Mouse (Mus musculus) urinary bladder, postnatal 14 days (tissue): ENCODE measurements around the gene Pomp.

Source experiments
- DNase-seq: peaks from one replicate; pipeline ENCODE4 v3.0.0; 2021; ENCODE audit warnings: low spot score

Pomp gene

GRCm38 (mm10) chr5:147902008-147902757 lies 41.9 kb downstream of the Pomp start:
- no peak for DNase-seq

- DNase-seq, result no peak
Measured at GRCm38 (mm10) chr5:147903166-147903565, 42.9 kb downstream of the Pomp start.

GRCm38 (mm10) chr5:147907144-147907543 lies 46.9 kb downstream of the Pomp start:
- DNase-seq, result no peak

DNA sequence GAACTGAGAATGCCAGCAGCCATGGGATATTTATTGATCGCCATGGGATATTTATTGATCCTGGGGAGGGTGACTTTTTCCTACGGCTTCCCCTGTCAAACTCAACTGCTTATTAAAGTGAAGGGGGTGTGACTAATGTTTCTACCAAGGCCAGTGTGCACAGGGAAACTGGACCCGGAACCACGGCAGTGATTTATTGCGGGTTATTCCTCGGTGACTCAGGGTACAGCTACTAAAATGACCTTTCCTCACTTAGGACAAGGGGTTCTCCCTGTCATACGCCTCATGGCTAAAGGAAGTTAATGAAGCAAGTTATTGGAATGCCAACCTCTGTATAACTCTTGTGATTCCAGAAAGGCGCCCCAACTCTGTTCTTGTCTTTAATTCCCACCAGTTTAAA lies 47.6 kb downstream of the Pomp start:
- DNase-seq, result no peak

GRCm38 (mm10) chr5:147910807-147911509 lies 50.7 kb downstream of the Pomp start:
- DNase-seq, result no peak

DNA sequence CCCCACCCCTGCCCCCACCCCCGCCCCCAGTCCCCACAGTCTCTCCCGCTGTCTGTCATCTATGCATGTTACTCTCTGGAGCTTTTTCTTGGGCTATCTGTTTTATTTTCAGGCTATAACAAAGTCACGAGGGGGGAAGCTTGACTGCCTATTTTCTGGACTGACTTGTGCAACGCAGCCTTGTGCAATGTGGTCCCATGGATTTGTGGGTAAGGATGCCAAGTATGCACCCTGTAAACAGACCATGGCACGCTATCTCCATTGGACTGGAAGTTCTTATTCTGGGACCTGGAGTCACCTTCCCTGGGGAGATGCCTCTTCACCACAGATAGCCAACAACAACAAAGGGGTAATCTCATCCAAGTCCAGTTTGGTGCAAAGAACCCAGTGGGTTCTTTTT lies 51.5 kb downstream of the Pomp start:
- DNase-seq, result no peak

DNA sequence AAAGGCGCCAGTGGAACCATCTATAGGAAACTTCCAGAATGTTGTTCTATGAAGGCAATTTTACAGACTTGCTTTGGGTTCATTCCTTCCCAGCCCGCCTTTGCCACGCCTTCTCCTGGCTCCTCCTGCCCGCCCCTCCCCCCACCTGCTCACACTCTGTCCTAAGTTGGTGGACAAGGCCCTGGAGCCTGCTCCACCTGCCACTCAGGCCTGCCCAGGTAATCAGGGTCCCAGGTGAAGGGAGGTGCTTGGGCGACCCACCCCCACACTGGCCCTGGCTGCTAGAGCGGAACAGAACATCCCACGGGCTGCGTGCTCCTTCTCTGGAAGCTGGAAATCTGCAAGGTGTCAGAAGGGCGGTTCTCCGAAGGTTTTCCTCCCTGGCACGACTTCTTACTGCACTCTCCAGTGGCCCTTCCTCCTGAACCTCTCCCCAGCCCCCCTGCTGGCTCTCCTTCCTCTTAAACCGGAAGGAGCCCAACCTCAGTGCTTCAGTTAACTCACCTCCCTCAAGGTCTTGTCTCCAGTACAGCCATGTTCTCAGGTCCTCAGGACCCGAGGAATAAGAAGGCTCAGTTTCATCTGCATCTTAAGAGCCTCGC lies 53.1 kb downstream of the Pomp start:
- DNase-seq, result peak; percentile 36

DNA sequence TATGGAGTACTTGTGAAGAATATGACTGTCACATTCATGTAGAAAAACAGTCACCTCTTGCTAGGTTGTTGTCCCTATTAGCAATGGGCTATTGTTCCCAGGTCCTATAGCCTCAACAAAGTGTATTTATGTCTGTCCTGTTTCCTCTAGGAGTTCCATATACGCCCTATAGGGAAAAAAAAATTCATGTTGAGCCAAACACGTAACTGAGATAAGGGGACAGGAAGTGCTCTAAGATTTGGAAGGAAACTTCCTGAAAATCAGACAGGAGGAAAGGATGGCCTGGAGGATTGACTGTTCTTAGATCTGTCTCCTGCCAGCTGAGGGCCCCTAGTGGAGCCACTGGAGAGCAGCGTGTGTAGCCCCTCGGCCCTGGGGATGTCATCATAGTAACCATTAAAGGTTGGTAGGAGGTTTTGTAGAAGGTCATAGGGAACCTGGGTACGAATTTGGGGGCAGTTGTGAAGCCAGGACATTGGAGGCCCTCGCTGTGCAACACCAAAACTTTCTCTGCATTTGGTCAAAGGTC lies 54.8 kb downstream of the Pomp start:
- DNase-seq, result no peak

DNA sequence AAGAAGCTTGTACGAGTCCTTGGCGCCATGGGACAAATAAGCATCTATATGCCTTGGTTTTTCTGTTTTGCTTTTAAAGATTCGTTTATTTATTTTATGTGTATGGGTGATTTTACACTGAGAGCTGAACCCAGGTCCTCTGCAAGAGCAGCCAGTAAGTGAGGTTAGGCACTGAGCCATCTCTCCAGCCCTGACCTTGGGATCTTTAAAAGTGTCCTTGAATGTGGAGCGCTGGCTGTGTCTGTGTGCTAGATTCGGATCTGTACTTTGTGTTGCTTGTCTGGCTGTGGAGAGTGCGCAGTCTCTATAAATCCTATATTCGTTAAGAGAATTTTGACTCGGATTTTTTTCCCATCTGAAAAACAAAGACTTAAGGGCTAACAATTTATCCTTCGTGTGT lies 55.9 kb downstream of the Pomp start:
- DNase-seq, result no peak

GRCm38 (mm10) chr5:147918044-147918846 lies 58.0 kb downstream of the Pomp start:
- no peak for DNase-seq

- DNase-seq, result no peak
Measured at GRCm38 (mm10) chr5:147924621-147925020, 64.4 kb downstream of the Pomp start.
